Mouse (Mus musculus): ENCODE results near the gene Gatad2b. TPM values are rescaled to one million over a fixed set of nuclear protein-coding genes. Genes with fewer than 3 reads are reported as not detected.

Gene Gatad2b
- total RNA-seq, 2 experiments from 2014 or later = 55.5 to 65.9 TPM

Small RNA genes lying within 50 kb of the gene (microRNA-seq; reads per million reads assigned to microRNA genes)
- gene Mir7012 = not detected

Other genes starting within 250 kb of the Gatad2b start
- gene 4933434E20Rik, start 241.5 kb upstream of the Gatad2b start, total RNA-seq (2021) = 10 to 100 TPM; 64.6 to 66.5 TPM
- gene Ubap2l, start 240.6 kb upstream of the Gatad2b start, total RNA-seq (2021) = 100 to 1,000 TPM; 152 to 166 TPM
- gene Tpm3, start 220.5 kb upstream of the Gatad2b start, total RNA-seq (2021) = 100 to 1,000 TPM; 165 to 251 TPM
- gene Nup210l, start 189.0 kb upstream of the Gatad2b start, total RNA-seq (2021) = under 1 TPM; 0.24 to 0.42 TPM
- 1,000 to 10,000 TPM; 1,820 to 1,837 TPM for gene Rps27, start 79.5 kb upstream of the Gatad2b start, total RNA-seq (2021)
- gene Rab13, start 79.5 kb upstream of the Gatad2b start, total RNA-seq (2021) = 10 to 100 TPM; 30.6 to 39.6 TPM
- 10 to 100 TPM; 57.2 to 57.9 TPM for gene Jtb, start 61.6 kb upstream of the Gatad2b start, total RNA-seq (2021)
- gene Creb3l4, start 49.7 kb upstream of the Gatad2b start, total RNA-seq (2021) = under 1 TPM; 0.36 to 0.55 TPM
- 100 to 1,000 TPM; 114 to 118 TPM for gene Slc39a1, start 45.0 kb upstream of the Gatad2b start, total RNA-seq (2021)
- gene Crtc2, start 39.0 kb upstream of the Gatad2b start, total RNA-seq (2021) = 10 to 100 TPM; 36.1 to 47.7 TPM
- 10 to 100 TPM in 1 of 2 experiments, 1 to 10 TPM in 1; 8.5 to 17.0 TPM for gene Dennd4b, start 28.0 kb upstream of the Gatad2b start, total RNA-seq (2021)
- 10 to 100 TPM; 55.2 to 65.9 TPM for gene Slc27a3, start 96.8 kb downstream of the Gatad2b start, total RNA-seq (2021)
- 10 to 100 TPM; 46.8 to 51.6 TPM for gene Ints3, start 140.4 kb downstream of the Gatad2b start, total RNA-seq (2021)
- 100 to 1,000 TPM in 1 of 2 experiments, 10 to 100 TPM in 1; 88.3 to 101 TPM for gene Npr1, start 172.7 kb downstream of the Gatad2b start, total RNA-seq (2021)
- 10 to 100 TPM; 59.1 to 63.2 TPM for gene Ilf2, start 182.9 kb downstream of the Gatad2b start, total RNA-seq (2021)
- gene Snapin, start 197.9 kb downstream of the Gatad2b start, total RNA-seq (2021) = 10 to 100 TPM; 46.6 to 59.3 TPM
- gene Chtop, start 216.3 kb downstream of the Gatad2b start, total RNA-seq (2021) = 100 to 1,000 TPM; 101 to 108 TPM
- 100 to 1,000 TPM; 263 to 269 TPM for gene S100a1, start 221.2 kb downstream of the Gatad2b start, total RNA-seq (2021)
- 10 to 100 TPM; 59.6 to 60.9 TPM for gene S100a13, start 221.3 kb downstream of the Gatad2b start, total RNA-seq (2021)
- gene S100a14, start 233.7 kb downstream of the Gatad2b start, total RNA-seq (2021) = under 1 TPM; 0.24 to 0.70 TPM
- gene S100a16, start 244.1 kb downstream of the Gatad2b start, total RNA-seq (2021) = 10 to 100 TPM; 73.5 to 91.6 TPM